Mouse (Mus musculus) neural tube, embryonic 15.5 days (tissue): ENCODE measurements around the gene A930002H24Rik. TPM values are rescaled to one million over a fixed set of nuclear protein-coding genes. Genes with fewer than 3 reads are reported as not detected.

Source experiments
- ATAC-seq: fragments of 200-750 bp; cut with Nextera tagmentation; 2 replicates; pipeline ENCODE4 v1.8.0; 2017; ENCODE audit warnings: mild to moderate bottlenecking, moderate TSS enrichment, moderate library complexity; ENCODE audit not compliant: low FRiP score
- H3K27ac ChIP-seq: fragments of 300-500 bp; sonication (generic); replicated peaks from 2 replicates; pipeline ENCODE4 v1.5.1; 2015; ENCODE audit warnings: mild to moderate bottlenecking, inconsistent platforms
- H3K27me3 ChIP-seq: fragments of 300-500 bp; sonication (generic); replicated peaks from 2 replicates; pipeline ENCODE4 v1.6.1; 2015; ENCODE audit warnings: inconsistent platforms
- H3K36me3 ChIP-seq: fragments of 300-500 bp; sonication (generic); 2 replicates; pipeline ENCODE4 v1.6.1; 2015; ENCODE audit warnings: inconsistent platforms
- H3K4me1 ChIP-seq: fragments of 300-500 bp; sonication (generic); 2 replicates; pipeline ENCODE4 v1.6.1; 2015; ENCODE audit warnings: inconsistent platforms
- H3K4me2 ChIP-seq: fragments of 300-500 bp; sonication (generic); 2 replicates; pipeline ENCODE4 v1.6.1; 2015; ENCODE audit warnings: inconsistent platforms, mild to moderate bottlenecking, moderate library complexity
- H3K4me3 ChIP-seq: fragments of 300-500 bp; sonication (generic); replicated peaks from 2 replicates; pipeline ENCODE4 v1.5.1; 2015; ENCODE audit warnings: mild to moderate bottlenecking, inconsistent platforms
- H3K9ac ChIP-seq: fragments of 300-500 bp; sonication (generic); replicated peaks from 2 replicates; pipeline ENCODE4 v1.6.1; 2015; ENCODE audit warnings: mild to moderate bottlenecking, inconsistent platforms
- H3K9me3 ChIP-seq: fragments of 300-500 bp; sonication (generic); replicated peaks from 2 replicates; pipeline ENCODE4 v1.6.1; 2016; ENCODE audit warnings: inconsistent platforms
- WGBS: fragments of 180-500 bp; shearing (Covaris S2); methylation state at CpG from one replicate; pipeline ENCODE4 v1.1.7; 2015; ENCODE audit warnings: mixed read lengths; 5-methylcytosine and 5-hydroxymethylcytosine counted together
- polyA plus RNA-seq: library from polyadenylated mRNA; unstranded; fragments of >200 nt; fragmentation: Nextera tagmentation; extraction: Ambion mirVana; gene quantifications from 2 replicates; pipeline ENCODE4 v1.2.1, GENCODE M21; 2015

Gene A930002H24Rik
- 2.9 and 3.6 TPM in 2 replicates for polyA plus RNA-seq

DNA sequence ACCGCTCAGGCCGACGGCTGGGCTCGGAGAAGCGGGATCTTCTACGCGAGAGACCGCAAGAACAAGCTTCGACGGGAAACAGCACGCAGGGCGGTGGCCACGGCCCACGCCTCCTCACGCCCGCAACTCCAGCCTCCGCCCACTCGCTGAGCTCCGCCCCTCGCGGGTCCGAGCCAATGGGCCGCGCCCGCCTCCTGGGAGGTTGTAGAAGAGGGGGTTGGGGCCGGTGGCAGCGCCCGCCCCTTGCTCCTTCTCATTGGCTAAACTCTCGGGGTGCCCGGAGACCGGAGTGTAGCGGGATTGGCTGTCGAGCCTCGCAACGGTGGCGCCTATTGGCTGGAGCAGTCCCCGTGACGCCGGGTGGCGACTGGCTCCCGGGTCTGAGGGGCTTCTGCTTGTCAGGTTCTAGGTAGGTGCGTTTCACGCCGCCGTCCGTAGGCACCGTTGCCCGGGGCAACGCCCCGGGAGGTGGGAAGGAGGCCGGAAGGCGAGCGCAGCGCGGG is at the start of gene A930002H24Rik:
TSS of gene A930002H24Rik (minus strand) at position 145 of the 503 bp plus-strand sequence.
- H3K36me3 ChIP-seq, result no peaks in the 10 kb centered on the region
- under 1% methylated on average over 52 of the region's 55 CpGs for WGBS

DNA sequence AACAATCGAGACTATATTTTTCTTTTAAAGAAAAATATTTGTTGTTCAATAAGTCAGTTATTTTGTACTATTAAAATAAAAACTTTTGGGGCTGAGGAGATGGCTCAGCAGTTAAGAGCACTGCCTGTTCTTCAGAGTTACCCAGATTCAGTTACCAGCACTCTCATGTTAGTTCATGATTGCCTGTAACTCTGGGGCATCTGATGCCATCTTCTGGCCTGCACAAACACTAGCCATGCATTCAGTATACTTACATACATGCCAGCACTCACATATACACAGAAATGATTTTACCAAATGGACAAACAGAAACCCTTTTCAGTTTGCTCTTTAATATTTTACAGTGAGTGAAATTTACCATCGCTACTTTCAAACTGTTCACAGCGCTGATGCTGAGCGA is 45.7 kb upstream of the A930002H24Rik start:
- no peak for ATAC-seq

More for the DNA sequence above, at the start of gene A930002H24Rik:
- Histone ChIP-seq H3K27ac (peak within 1 kb of the TSS; percentile 95), H3K9ac (peak within 1 kb of the TSS; percentile 97), H3K4me1 (peaks cover 16% of the 10 kb centered on the region), H3K4me2 (peak within 1 kb of the TSS; percentile 87), H3K27me3 (no peaks in the 10 kb centered on the region), H3K4me3 (peak within 1 kb of the TSS; percentile 92), H3K9me3 (no peaks in the 10 kb centered on the region)
- ATAC-seq, result peak; percentile 99

DNA sequence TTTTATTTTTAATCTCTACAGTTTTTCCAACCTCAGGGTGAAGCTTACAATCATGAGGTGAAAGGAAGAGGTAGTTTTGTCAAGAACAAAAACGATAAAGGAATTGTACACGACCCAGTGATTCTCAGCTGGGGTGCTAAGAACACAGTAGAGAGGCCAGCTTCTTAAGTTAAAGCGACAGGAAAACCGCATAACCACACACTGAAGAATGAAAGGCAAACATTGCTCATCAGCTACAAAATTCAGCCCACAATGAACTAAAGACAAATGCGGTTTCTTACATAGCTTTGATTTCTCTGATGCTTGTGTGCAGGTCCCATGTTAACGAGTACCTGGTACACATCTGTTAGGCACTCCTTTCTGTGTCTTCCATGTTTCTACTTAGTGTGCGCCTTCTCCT is 33.5 kb upstream of the A930002H24Rik start:
- H3K4me1 ChIP-seq, result no peaks in the 10 kb centered on the region
- H3K9me3 ChIP-seq, result no peaks in the 10 kb centered on the region
- no peak overlapping the region for H3K27ac ChIP-seq
- no peak overlapping the region for H3K4me2 ChIP-seq
- H3K9ac ChIP-seq, result no peak overlapping the region
- H3K36me3 ChIP-seq, result no peaks in the 10 kb centered on the region
- no peak overlapping the region for H3K4me3 ChIP-seq
- no peaks in the 10 kb centered on the region for H3K27me3 ChIP-seq
- 90% methylated on average over 7 of the region's 7 CpGs for WGBS
- ATAC-seq, result no peak

More for the DNA sequence above, 45.7 kb upstream of the A930002H24Rik start:
- no peaks in the 10 kb centered on the region for H3K27me3 ChIP-seq
- H3K4me1 ChIP-seq, result no peaks in the 10 kb centered on the region
- H3K9ac ChIP-seq, result no peak overlapping the region
- H3K36me3 ChIP-seq, result no peaks in the 10 kb centered on the region; the same call in 1 of the 2 replicates
- H3K9me3 ChIP-seq, result no peaks in the 10 kb centered on the region; the same call in 1 of the 2 replicates
- H3K4me2 ChIP-seq, result no peak overlapping the region
- no peak overlapping the region for H3K27ac ChIP-seq
- WGBS, result 96% methylated on average over 4 of the region's 4 CpGs
- H3K4me3 ChIP-seq, result no peak overlapping the region

DNA sequence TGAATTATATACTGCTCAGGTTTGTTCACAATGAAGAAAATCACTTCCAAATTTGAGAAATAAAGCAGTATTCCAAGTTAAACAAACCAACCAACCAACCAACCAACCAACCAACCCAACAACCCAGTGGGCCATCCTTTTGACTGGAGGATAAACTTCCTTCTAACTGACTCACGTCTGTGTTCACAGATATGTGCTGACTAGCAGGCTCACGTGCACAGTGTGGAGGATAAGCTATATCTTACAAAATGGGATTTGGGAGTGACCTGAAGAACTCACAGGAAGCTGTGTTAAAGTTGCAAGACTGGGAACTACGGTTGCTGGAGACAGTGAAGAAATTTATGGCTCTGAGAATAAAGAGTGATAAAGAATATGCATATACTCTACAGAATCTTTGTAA is 32.2 kb upstream of the A930002H24Rik start:
- H3K4me1 ChIP-seq, result no peaks in the 10 kb centered on the region
- H3K4me2 ChIP-seq, result no peak overlapping the region
- WGBS, result 70% methylated on average over 3 of the region's 3 CpGs
- ATAC-seq, result no peak
- H3K9me3 ChIP-seq, result no peaks in the 10 kb centered on the region
- no peaks in the 10 kb centered on the region for H3K36me3 ChIP-seq
- H3K27me3 ChIP-seq, result no peaks in the 10 kb centered on the region
- H3K9ac ChIP-seq, result no peak overlapping the region
- no peak overlapping the region for H3K4me3 ChIP-seq
- no peak overlapping the region for H3K27ac ChIP-seq

DNA sequence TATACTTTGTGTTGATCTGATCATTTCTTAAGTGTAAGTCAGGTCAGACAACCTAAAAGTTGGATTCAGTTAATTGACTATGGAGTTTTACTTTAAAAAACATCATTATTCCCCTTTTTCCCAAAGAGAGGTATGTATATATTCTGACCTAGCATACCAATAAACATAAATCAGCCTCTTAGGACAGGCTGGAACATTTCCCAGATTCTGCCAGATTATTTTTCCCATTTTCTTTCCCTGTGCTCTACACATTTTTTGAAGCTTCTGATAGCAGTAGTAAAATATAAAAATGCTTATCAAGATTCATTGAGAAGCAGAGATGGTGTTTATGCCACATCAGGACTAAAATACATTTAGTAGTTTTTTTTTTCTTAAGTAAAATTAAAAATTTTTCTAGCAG is 27.0 kb upstream of the A930002H24Rik start:
- Histone ChIP-seq H3K9ac (no peak overlapping the region), H3K27me3 (no peaks in the 10 kb centered on the region), H3K27ac (no peak overlapping the region), H3K4me3 (no peak overlapping the region), H3K9me3 (no peaks in the 10 kb centered on the region), H3K36me3 (no peaks in the 10 kb centered on the region), H3K4me1 (peaks cover 5% of the 10 kb centered on the region; the same call in 1 of the 2 replicates), H3K4me2 (no peak overlapping the region)
- no peak for ATAC-seq

DNA sequence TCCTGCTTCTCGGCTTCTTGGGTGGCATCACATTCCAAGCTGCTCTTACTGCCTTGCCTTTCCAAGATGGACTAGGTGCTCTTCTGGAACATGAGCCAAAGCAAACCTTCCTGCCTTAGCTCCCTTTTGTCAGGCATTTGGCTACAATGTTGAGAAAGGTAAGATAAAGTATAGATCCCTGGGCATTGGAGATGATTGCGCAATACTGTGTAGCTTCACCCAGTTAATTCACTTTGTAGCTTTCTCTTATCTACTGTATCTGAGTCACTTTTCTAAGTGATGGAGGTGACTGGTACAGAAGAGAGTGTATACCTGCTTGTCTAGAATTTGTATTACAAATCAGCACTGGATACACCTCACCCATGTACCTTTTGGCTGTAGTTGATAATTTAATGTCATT is 23.4 kb upstream of the A930002H24Rik start:
- Histone ChIP-seq H3K4me1 (peaks cover 5% of the 10 kb centered on the region; the same call in 1 of the 2 replicates), H3K27me3 (no peaks in the 10 kb centered on the region), H3K4me3 (no peak overlapping the region)

DNA sequence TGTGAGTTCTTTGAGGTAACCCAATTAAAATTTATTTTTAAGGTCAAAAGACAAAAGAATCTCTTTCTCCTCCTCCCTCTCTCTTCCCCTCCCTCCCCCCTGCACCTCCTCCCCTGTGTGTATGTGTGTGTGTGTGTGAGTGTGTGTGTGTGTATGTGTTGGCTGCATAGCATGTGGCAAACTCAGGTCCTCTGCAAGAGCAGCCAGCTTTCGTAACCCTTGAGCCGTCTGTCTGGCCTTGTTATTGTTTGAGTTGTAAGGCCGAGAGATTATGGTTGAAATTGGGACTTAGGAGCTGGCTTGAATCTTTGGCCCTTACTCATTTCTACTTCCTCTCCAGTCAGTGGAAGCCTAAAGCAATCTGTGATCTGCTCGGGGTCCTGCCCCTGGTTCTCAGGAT is 16.4 kb upstream of the A930002H24Rik start:
- no peak overlapping the region for H3K4me3 ChIP-seq
- H3K9me3 ChIP-seq, result no peaks in the 10 kb centered on the region
- no peaks in the 10 kb centered on the region for H3K4me1 ChIP-seq
- 93% methylated on average over 4 of the region's 4 CpGs for WGBS
- H3K9ac ChIP-seq, result no peak overlapping the region
- no peak overlapping the region for H3K4me2 ChIP-seq
- H3K27me3 ChIP-seq, result no peaks in the 10 kb centered on the region
- no peaks in the 10 kb centered on the region for H3K36me3 ChIP-seq
- H3K27ac ChIP-seq, result no peak overlapping the region
- ATAC-seq, result no peak

More for the DNA sequence above, 23.4 kb upstream of the A930002H24Rik start:
- no peaks in the 10 kb centered on the region for H3K36me3 ChIP-seq
- no peak overlapping the region for H3K27ac ChIP-seq
- WGBS, result 97% methylated on average over 2 of the region's 2 CpGs
- no peak overlapping the region for H3K9ac ChIP-seq
- no peak overlapping the region for H3K4me2 ChIP-seq
- no peak for ATAC-seq
- no peaks in the 10 kb centered on the region for H3K9me3 ChIP-seq

DNA sequence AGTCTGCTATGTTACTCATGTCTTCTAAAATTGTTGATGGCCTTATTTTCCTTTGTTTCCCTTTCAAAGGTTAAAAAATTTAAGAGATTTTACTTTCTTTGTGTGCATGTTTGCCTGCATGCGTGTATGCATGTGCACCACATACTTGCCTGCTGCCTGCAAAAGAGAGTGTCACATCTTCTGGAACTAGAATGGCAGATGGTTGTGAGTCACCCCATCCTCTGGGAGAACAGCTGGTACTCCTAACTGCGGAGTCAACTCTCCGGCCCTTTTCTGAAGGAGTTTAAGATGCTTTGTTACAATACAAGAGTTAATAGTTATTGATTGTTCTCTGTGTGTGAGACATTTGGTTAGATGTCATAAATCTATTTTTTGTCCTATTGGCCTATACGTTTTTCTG is 15.3 kb upstream of the A930002H24Rik start:
- 62% methylated on average over 4 of the region's 4 CpGs for WGBS
- H3K36me3 ChIP-seq, result no peaks in the 10 kb centered on the region
- H3K4me1 ChIP-seq, result no peaks in the 10 kb centered on the region
- no peak for ATAC-seq
- no peak overlapping the region for H3K4me3 ChIP-seq
- no peak overlapping the region for H3K27ac ChIP-seq
- no peaks in the 10 kb centered on the region for H3K9me3 ChIP-seq
- no peak overlapping the region for H3K9ac ChIP-seq
- H3K27me3 ChIP-seq, result no peaks in the 10 kb centered on the region
- H3K4me2 ChIP-seq, result no peak overlapping the region

DNA sequence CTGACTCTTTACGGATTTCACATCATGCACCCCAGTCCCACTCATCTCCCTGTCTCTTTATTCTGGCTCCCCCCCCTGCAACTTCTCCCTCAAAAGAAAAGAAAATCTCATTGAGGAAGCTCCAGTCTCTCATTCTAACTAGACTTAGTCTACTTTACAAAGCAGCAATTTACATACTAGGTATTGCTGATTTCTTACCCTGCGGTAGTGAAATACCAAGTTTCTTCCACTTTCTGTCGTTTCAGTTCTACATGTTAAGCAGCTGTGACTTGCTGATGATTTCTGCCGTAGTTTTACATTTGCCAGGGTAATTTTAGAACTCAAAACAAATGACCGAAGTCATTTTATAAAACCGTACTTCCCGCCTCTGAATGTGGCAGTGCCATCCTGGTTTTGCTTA is 8.2 kb upstream of the A930002H24Rik start:
- WGBS, result 94% methylated on average over 7 of the region's 7 CpGs
- Histone ChIP-seq H3K9ac (no peak overlapping the region), H3K36me3 (no peaks in the 10 kb centered on the region), H3K27me3 (no peaks in the 10 kb centered on the region), H3K27ac (no peak overlapping the region), H3K9me3 (no peaks in the 10 kb centered on the region), H3K4me3 (no peak overlapping the region), H3K4me1 (no peaks in the 10 kb centered on the region), H3K4me2 (no peak overlapping the region)
- ATAC-seq, result no peak

DNA sequence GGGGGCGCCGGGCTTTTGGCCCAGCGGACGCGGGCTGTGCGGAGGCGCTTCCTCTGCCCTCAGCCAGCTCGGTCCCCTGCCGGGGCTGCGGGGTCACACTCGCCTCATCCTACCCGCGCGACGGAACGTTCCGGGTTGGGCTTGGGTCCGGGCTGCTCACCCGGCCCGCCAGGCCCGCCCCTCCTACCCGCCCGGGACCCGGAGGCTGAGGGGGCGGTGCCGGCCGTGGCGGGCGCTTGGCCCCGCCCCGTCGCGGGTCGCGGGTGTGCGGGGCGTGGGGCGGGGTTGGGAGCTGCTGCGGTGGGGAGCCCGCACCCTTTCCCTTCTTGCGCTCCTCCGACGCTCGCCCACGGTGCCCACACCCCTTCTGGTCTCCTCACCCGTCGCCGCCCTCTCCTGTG is 580 bp upstream of the A930002H24Rik start:
- Histone ChIP-seq H3K4me3 (peak overlapping the region; percentile 92), H3K27me3 (no peaks in the 10 kb centered on the region), H3K4me2 (peak overlapping the region; percentile 87), H3K9ac (peak overlapping the region; percentile 97), H3K36me3 (no peaks in the 10 kb centered on the region), H3K27ac (peak overlapping the region; percentile 95), H3K4me1 (peaks cover 16% of the 10 kb centered on the region), H3K9me3 (no peaks in the 10 kb centered on the region)
- WGBS, result under 1% methylated on average over 27 of the region's 48 CpGs
- ATAC-seq, result peak; percentile 86

DNA sequence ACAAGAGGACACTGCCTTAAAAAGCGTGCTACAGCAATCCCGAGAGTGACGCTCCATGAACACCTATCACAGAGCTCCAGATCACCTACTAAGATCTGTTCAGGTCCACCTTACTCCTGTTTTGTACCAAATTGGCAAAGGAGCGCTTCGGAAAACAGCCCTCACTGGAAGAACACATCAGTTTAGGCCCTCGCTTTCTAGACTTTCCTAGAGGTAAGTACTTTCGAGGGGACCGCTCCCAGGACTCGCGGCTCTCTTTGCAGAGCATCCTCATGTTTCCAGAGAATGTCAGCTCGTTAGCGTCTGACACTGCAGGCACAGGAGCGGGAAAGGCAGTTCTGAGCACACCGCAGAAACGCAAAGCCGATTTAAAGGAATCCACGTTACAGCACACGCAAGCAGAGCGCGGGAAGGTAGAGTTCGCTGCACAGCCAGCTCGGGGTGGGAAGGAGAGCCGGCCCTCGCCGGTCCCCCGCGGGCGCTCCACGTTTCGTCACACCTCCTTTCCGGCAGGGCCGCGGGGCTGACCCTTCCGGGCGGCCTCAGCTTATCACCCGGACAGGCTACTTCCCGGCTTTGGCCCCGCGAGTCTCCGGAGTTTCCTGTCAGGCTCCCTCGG is 470 bp downstream of the A930002H24Rik start, which contains the start of gene Fer:
TSS of gene Fer (plus strand) at position 51 of the 619 bp plus-strand sequence.
- peak within 1 kb of the TSS; percentile 95 for H3K27ac ChIP-seq
- no peaks in the 10 kb centered on the region for H3K36me3 ChIP-seq
- H3K9me3 ChIP-seq, result no peaks in the 10 kb centered on the region
- no peaks in the 10 kb centered on the region for H3K27me3 ChIP-seq
- peak within 1 kb of the TSS; percentile 87 for H3K4me2 ChIP-seq
- under 1% methylated on average over 41 of the region's 41 CpGs for whole genome bisulfite sequencing
- H3K9ac ChIP-seq, result peak within 1 kb of the TSS; percentile 97
- H3K4me3 ChIP-seq, result peak within 1 kb of the TSS; percentile 92
- no peak; the same call in 1 of the 2 replicates for ATAC-seq
- peaks cover 16% of the 10 kb centered on the region for H3K4me1 ChIP-seq

DNA sequence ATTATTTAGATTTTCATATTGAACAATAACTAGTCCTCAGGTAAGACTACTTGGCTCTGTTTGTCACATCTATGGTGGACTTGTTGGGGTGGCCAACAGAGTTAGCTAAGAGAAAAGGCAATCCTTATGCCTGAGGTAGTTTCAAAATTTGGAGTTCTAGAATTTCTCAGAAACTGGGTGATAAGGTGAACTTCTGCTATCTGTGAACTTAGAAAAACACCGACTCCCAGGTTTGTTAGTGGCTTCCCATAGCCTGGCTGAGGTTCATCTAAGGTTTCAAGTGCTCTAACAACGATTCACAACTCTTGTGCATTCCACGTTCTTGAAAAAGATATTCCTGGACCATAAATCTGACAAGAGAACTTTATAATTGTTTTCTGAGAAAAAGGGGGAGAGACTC is 1.2 kb downstream of the A930002H24Rik start:
- H3K9me3 ChIP-seq, result no peaks in the 10 kb centered on the region
- H3K4me1 ChIP-seq, result peaks cover 16% of the 10 kb centered on the region
- H3K27me3 ChIP-seq, result no peaks in the 10 kb centered on the region
- WGBS, result 60% methylated on average over 3 of the region's 3 CpGs
- no peak for ATAC-seq
- no peak overlapping the region for H3K4me3 ChIP-seq
- no peak overlapping the region for H3K27ac ChIP-seq
- H3K4me2 ChIP-seq, result peak overlapping the region; percentile 87; the same call in 1 of the 2 replicates
- no peak overlapping the region for H3K9ac ChIP-seq
- H3K36me3 ChIP-seq, result no peaks in the 10 kb centered on the region
